In the genomic region with DNA sequence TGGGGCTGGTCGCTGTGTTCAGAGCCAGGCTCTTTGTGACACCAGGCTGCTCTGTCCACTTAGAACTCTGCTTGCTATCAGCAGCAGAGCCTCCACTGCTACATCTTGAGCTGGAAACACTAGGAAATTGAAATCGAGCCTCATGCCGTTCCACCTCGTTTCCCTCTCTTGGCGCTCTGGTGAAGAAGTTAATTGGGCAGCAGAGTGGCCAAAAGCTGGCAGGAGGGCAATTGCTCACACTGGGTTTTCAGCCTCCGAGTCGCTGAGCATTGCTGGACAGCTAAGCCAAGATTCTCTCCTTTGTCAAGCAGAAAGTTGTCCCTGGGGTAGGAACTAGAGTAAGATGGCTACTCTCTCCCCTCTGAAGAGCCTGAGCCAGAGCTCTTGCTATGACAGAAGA, we compare ENCODE assay signal across 16 mouse cellular contexts. TPM values are rescaled to one million over a fixed set of nuclear protein-coding genes. Genes with fewer than 3 reads are reported as not detected.
A peak's percentile ranks its signal among the peaks of the same experiment; 100 is the strongest.
DNase-seq lines count a peak whose midpoint lies in the region; ATAC-seq and TF ChIP-seq lines count a peak whose summit lies in the region.
"Had no signal": no experiment of that assay in that cellular context is flagged by ENCODE, and none has a peak within 500 bp of the region (broad histone marks: within the 10 kb centered on the region; RNA-seq: fewer than 3 reads in every experiment).

No protein-coding gene starts in this region.

- H3K4me2 ChIP-seq in limb, embryonic 12.5 days, result no peak overlapping the region
- H3K4me2 ChIP-seq in hindbrain, embryonic 15.5 days, result no peak overlapping the region
- H3K4me2 ChIP-seq in midbrain, postnatal 0 days (ENCODE audit: low read depth, low read length, poor library complexity, severe bottlenecking), result no peak overlapping the region
- H3K4me2 ChIP-seq: liver, embryonic 11.5 days had no signal

- H3K9ac ChIP-seq in limb, embryonic 12.5 days (replicated peaks), result no peak overlapping the region
- no peak overlapping the region for H3K9ac ChIP-seq in hindbrain, embryonic 15.5 days
- H3K9ac ChIP-seq in midbrain, postnatal 0 days (replicated peaks; ENCODE audit: low read length, poor library complexity, severe bottlenecking), result no peak overlapping the region

- H3K9me3 ChIP-seq in limb, embryonic 12.5 days, result no peaks in the 10 kb centered on the region
- no peaks in the 10 kb centered on the region for H3K9me3 ChIP-seq in limb, embryonic 10.5 days (replicated peaks)
- no peaks in the 10 kb centered on the region for H3K9me3 ChIP-seq in hindbrain, embryonic 15.5 days
- no peaks in the 10 kb centered on the region for H3K9me3 ChIP-seq in midbrain, postnatal 0 days (ENCODE audit: low read length)

- 0 out of 2 replicates have a peak overlapping the region, but pooled peaks have one; percentile 35 for H3K27ac ChIP-seq in limb, embryonic 12.5 days
- H3K27ac ChIP-seq in limb, embryonic 10.5 days, result no peak overlapping the region
- peak overlapping the region; percentile 61 for H3K27ac ChIP-seq in hindbrain, embryonic 15.5 days (replicated peaks)
- H3K27ac ChIP-seq in midbrain, postnatal 0 days (ENCODE audit: low read depth, low read length), result peak overlapping the region; percentile 72
- H3K27ac ChIP-seq: macrophage had no signal

- no peak overlapping the region for H3K4me3 ChIP-seq in limb, embryonic 12.5 days (replicated peaks)
- no peak overlapping the region for H3K4me3 ChIP-seq in limb, embryonic 10.5 days
- H3K4me3 ChIP-seq in hindbrain, embryonic 15.5 days, result no peak overlapping the region
- no peak overlapping the region for H3K4me3 ChIP-seq in midbrain, postnatal 0 days (ENCODE audit: low read depth, low read length)

- H3K36me3 ChIP-seq in limb, embryonic 12.5 days, result peaks cover 98% of the 10 kb centered on the region
- peaks cover 99% of the 10 kb centered on the region for H3K36me3 ChIP-seq in limb, embryonic 10.5 days
- peaks cover 61% of the 10 kb centered on the region for H3K36me3 ChIP-seq in hindbrain, embryonic 15.5 days
- H3K36me3 ChIP-seq in midbrain, postnatal 0 days (ENCODE audit: insufficient read depth, low read length), result peaks cover 29% of the 10 kb centered on the region; the same call in 1 of the 2 replicates

- H3K27me3 ChIP-seq in limb, embryonic 12.5 days, result no peaks in the 10 kb centered on the region
- no peaks in the 10 kb centered on the region for H3K27me3 ChIP-seq in limb, embryonic 10.5 days (ENCODE audit: low read depth, poor library complexity, severe bottlenecking)
- H3K27me3 ChIP-seq in hindbrain, embryonic 15.5 days, result no peaks in the 10 kb centered on the region
- H3K27me3 ChIP-seq in midbrain, postnatal 0 days (ENCODE audit: insufficient read depth, low read length), result no peaks in the 10 kb centered on the region

- WGBS in limb, embryonic 12.5 days, result 74% methylated on average over 7 of the region's 7 CpGs
- WGBS in limb, embryonic 10.5 days, result 90% methylated on average over 7 of the region's 7 CpGs
- 52% methylated on average over 7 of the region's 7 CpGs for WGBS in hindbrain, embryonic 15.5 days
- 44% methylated on average over 7 of the region's 7 CpGs for WGBS in midbrain, postnatal 0 days

- DNase-seq in cerebellum, adult 11-12 months, result peak; percentile 23
- DNase-seq in cerebellum, adult 11 months, result no peak
- no peak for DNase-seq in limb, embryonic 10.5 days (ENCODE audit: low spot score)
- peak; percentile 84 for DNase-seq in midbrain, postnatal 0 days (ENCODE audit: low spot score)
- no peak for DNase-seq in heart, adult 18-20 months
- DNase-seq in adrenal gland, postnatal 14 days, result no peak
- DNase-seq: gastrocnemius, postnatal 36 days; spleen, adult 18-20 months had no signal

- H3K4me1 ChIP-seq in limb, embryonic 12.5 days (replicated peaks), result 0 out of 2 replicates have a peak, but pooled peaks cover 3% of the 10 kb centered on the region
- H3K4me1 ChIP-seq in limb, embryonic 10.5 days, result no peaks in the 10 kb centered on the region
- H3K4me1 ChIP-seq in hindbrain, embryonic 15.5 days (replicated peaks), result peaks cover 45% of the 10 kb centered on the region
- H3K4me1 ChIP-seq in midbrain, postnatal 0 days (ENCODE audit: insufficient read depth, low read length), result 0 out of 2 replicates have a peak, but pooled peaks cover 6% of the 10 kb centered on the region

- ATAC-seq in limb, embryonic 12.5 days (ENCODE audit: insufficient number of reproducible peaks, insufficient read depth, low FRiP score, low TSS enrichment, low read depth), result no peak
- no peak for ATAC-seq in hindbrain, embryonic 15.5 days (ENCODE audit: low FRiP score, low read depth)
- no peak for ATAC-seq in midbrain, postnatal 0 days (ENCODE audit: low FRiP score)
- ATAC-seq: activated CD4-positive, CD25-positive, alpha-beta regulatory T cell, adult 4 months had no signal

- TF ChIP-seq CTCF in midbrain, postnatal 0 days (IDR thresholded peaks at IDR 0.05), result no peak

RNA-seq across cellular contexts. Expression of gene Ghrh, which starts 33.0 kb away (rescaled TPM):
- polyA plus RNA-seq in limb, embryonic 12.5 days (2016; fragmentation: Nextera tagmentation; extraction: Ambion mirVana), result not detected in 2 replicates
- not detected in 2 replicates for polyA plus RNA-seq in limb, embryonic 10.5 days (2016; fragmentation: Nextera tagmentation; extraction: Ambion mirVana)
- 1.2 and 1.3 TPM in 2 replicates for polyA plus RNA-seq in hindbrain, embryonic 15.5 days (2015; fragmentation: Nextera tagmentation; extraction: Ambion mirVana)
- total RNA-seq in midbrain, postnatal 0 days (2014; rRNA removed), result 1.3 and 3.0 TPM in 2 replicates
- polyA plus RNA-seq in midbrain, postnatal 0 days (2015; fragmentation: Nextera tagmentation; extraction: Ambion mirVana), result 5.0 and 7.6 TPM in 2 replicates
- not detected for total RNA-seq in heart, adult 18-20 months (2021)
- not detected in 2 replicates for total RNA-seq in adrenal gland, postnatal 14 days (2021)
- total RNA-seq: gastrocnemius, postnatal 36 days; heart, postnatal 25 days; left cerebral cortex, adult 18-20 months; neutrophil, adult 5-6 weeks had no signal
- polyA plus RNA-seq: activated CD4-positive, CD25-positive, alpha-beta regulatory T cell, adult 4 months; liver, embryonic 11.5 days; macrophage had no signal

RNA-seq across cellular contexts. Expression of gene Mroh8, which starts 35.0 kb away (rescaled TPM):
- polyA plus RNA-seq in limb, embryonic 12.5 days (2016; fragmentation: Nextera tagmentation; extraction: Ambion mirVana), result 0.84 and 0.91 TPM in 2 replicates
- 0.58 and 0.66 TPM in 2 replicates for polyA plus RNA-seq in limb, embryonic 10.5 days (2016; fragmentation: Nextera tagmentation; extraction: Ambion mirVana)
- 0.36 and 0.75 TPM in 2 replicates for polyA plus RNA-seq in hindbrain, embryonic 15.5 days (2015; fragmentation: Nextera tagmentation; extraction: Ambion mirVana)
- 0.09 and 0.66 TPM in 2 replicates for total RNA-seq in midbrain, postnatal 0 days (2014; rRNA removed)
- 0.44 and 0.47 TPM in 2 replicates for polyA plus RNA-seq in midbrain, postnatal 0 days (2015; fragmentation: Nextera tagmentation; extraction: Ambion mirVana)
- under 1 TPM in 1 of 2 experiments, not detected in 1; 0.10 TPM for total RNA-seq in heart, adult 18-20 months (2021)
- 0.23 TPM in 1 of 2 replicates, not detected in the other for total RNA-seq in adrenal gland, postnatal 14 days (2021)
- total RNA-seq: heart, postnatal 25 days; neutrophil, adult 5-6 weeks had no signal
- polyA plus RNA-seq: activated CD4-positive, CD25-positive, alpha-beta regulatory T cell, adult 4 months; macrophage had no signal

RNA-seq across cellular contexts. Expression of gene Rpn2, which starts 35.5 kb away (rescaled TPM):
- 266 and 271 TPM in 2 replicates for polyA plus RNA-seq in limb, embryonic 12.5 days (2016; fragmentation: Nextera tagmentation; extraction: Ambion mirVana)
- 284 and 290 TPM in 2 replicates for polyA plus RNA-seq in limb, embryonic 10.5 days (2016; fragmentation: Nextera tagmentation; extraction: Ambion mirVana)
- polyA plus RNA-seq in hindbrain, embryonic 15.5 days (2015; fragmentation: Nextera tagmentation; extraction: Ambion mirVana), result 222 and 223 TPM in 2 replicates
- total RNA-seq in midbrain, postnatal 0 days (2014; rRNA removed), result 233 and 242 TPM in 2 replicates
- 193 and 204 TPM in 2 replicates for polyA plus RNA-seq in midbrain, postnatal 0 days (2015; fragmentation: Nextera tagmentation; extraction: Ambion mirVana)
- total RNA-seq in heart, adult 18-20 months (2021), result 100 to 1,000 TPM in 1 of 2 experiments, 10 to 100 TPM in 1; 91.4 to 104 TPM
- total RNA-seq in adrenal gland, postnatal 14 days (2021), result 210 and 211 TPM in 2 replicates

RNA-seq across cellular contexts. Expression of gene Manbal, which starts 53.1 kb away (rescaled TPM):
- 77.7 and 79.4 TPM in 2 replicates for polyA plus RNA-seq in limb, embryonic 12.5 days (2016; fragmentation: Nextera tagmentation; extraction: Ambion mirVana)
- polyA plus RNA-seq in limb, embryonic 10.5 days (2016; fragmentation: Nextera tagmentation; extraction: Ambion mirVana), result 70.0 and 70.9 TPM in 2 replicates
- 102 and 114 TPM in 2 replicates for polyA plus RNA-seq in hindbrain, embryonic 15.5 days (2015; fragmentation: Nextera tagmentation; extraction: Ambion mirVana)
- 70.8 and 70.9 TPM in 2 replicates for total RNA-seq in midbrain, postnatal 0 days (2014; rRNA removed)
- polyA plus RNA-seq in midbrain, postnatal 0 days (2015; fragmentation: Nextera tagmentation; extraction: Ambion mirVana), result 129 and 132 TPM in 2 replicates
- 10 to 100 TPM; 19.4 to 21.1 TPM for total RNA-seq in heart, adult 18-20 months (2021)
- 29.4 and 35.4 TPM in 2 replicates for total RNA-seq in adrenal gland, postnatal 14 days (2021)

Comparison
In these comparisons a context has a peak if more than half of its experiments do, and no peak if none do; other contexts are left out.
1. DNase-seq: peak in cerebellum, adult 11-12 months (single experiment) and midbrain, postnatal 0 days (single experiment); none in cerebellum, adult 11 months (single experiment), limb, embryonic 10.5 days (single experiment), heart, adult 18-20 months (0 of 2) and adrenal gland, postnatal 14 days (single experiment).